Mouse (Mus musculus) olfactory bulb, adult 2 months (tissue): ENCODE data around the gene Negr1. TPM values are rescaled to one million over a fixed set of nuclear protein-coding genes. Genes with fewer than 3 reads are reported as not detected.

Experiments used
- H3K27ac ChIP-seq: fragments of 200-500 bp; 2 replicates; pipeline ENCODE4 v1.5.1; 2012; ENCODE audit warnings: low read depth, low read length; ENCODE audit not compliant: insufficient read depth
- H3K4me1 ChIP-seq: fragments of 200-500 bp; 2 replicates; pipeline ENCODE4 v1.6.1; 2012; ENCODE audit warnings: low read length; ENCODE audit not compliant: control insufficient read depth, insufficient read depth
- H3K4me3 ChIP-seq: fragments of 200-500 bp; 2 replicates; pipeline ENCODE4 v1.5.1; 2012; ENCODE audit warnings: mild to moderate bottlenecking, low read depth, low read length, moderate library complexity; ENCODE audit not compliant: insufficient read depth
- CTCF ChIP-seq: fragments of 200-500 bp; IDR thresholded peaks from 2 replicates; pipeline ENCODE4 v1.5.1; 2012; ENCODE audit warnings: low read depth, mild to moderate bottlenecking, low read length, moderate library complexity; ENCODE audit not compliant: insufficient read depth
- POLR2A ChIP-seq: fragments of 200-500 bp; IDR thresholded peaks from 2 replicates; pipeline ENCODE4 v1.6.1; 2012; ENCODE audit warnings: mild to moderate bottlenecking, low read depth, low read length, moderate library complexity; ENCODE audit not compliant: insufficient read depth
- WGBS: fragments of 180-500 bp; shearing (Covaris S2); methylation state at CpG from one replicate; pipeline ENCODE4 v1.1.7; 2018; 5-methylcytosine and 5-hydroxymethylcytosine counted together
- polyA plus RNA-seq: library from polyadenylated mRNA; stranded (reverse); fragments of >200 nt; gene quantifications from 2 replicates; pipeline ENCODE4 v1.2.4, GENCODE M21; 2012; ENCODE audit warnings: low replicate concordance; ENCODE audit not compliant: missing spikeins, insufficient read depth, insufficient read length

The Negr1 gene
- polyA plus RNA-seq, 1 experiment, result 504 TPM

GRCm38 (mm10) chr3:156563353-156563752 is 1.8 kb downstream of the Negr1 start:
- TF ChIP-seq CTCF, result no peak
- no peak for TF ChIP-seq POLR2A
- Histone ChIP-seq H3K4me3 (peak overlapping the region; percentile 89), H3K4me1 (peaks cover 5% of the 10 kb centered on the region; the same call in 1 of the 2 replicates), H3K27ac (peak overlapping the region; percentile 100)
- WGBS, result 5% methylated on average over 3 of the region's 3 CpGs

GRCm38 (mm10) chr3:156573465-156573864 is 11.9 kb downstream of the Negr1 start:
- no peak overlapping the region for H3K27ac ChIP-seq
- H3K4me1 ChIP-seq, result no peaks in the 10 kb centered on the region
- H3K4me3 ChIP-seq, result no peak overlapping the region
- no peak for TF ChIP-seq CTCF
- TF ChIP-seq POLR2A, result no peak
- 19% methylated on average over 2 of the region's 2 CpGs for WGBS

GRCm38 (mm10) chr3:156576292-156576691 is 14.7 kb downstream of the Negr1 start:
- H3K27ac ChIP-seq, result no peak overlapping the region
- no peaks in the 10 kb centered on the region for H3K4me1 ChIP-seq
- H3K4me3 ChIP-seq, result no peak overlapping the region
- WGBS, result 91% methylated on average over 1 of the region's 1 CpGs
- TF ChIP-seq CTCF (no peak), POLR2A (no peak)

GRCm38 (mm10) chr3:156590612-156591011 is 29.0 kb downstream of the Negr1 start:
- WGBS, result 88% methylated on average over 4 of the region's 4 CpGs
- no peak overlapping the region for H3K4me3 ChIP-seq
- H3K4me1 ChIP-seq, result no peaks in the 10 kb centered on the region
- no peak overlapping the region for H3K27ac ChIP-seq
- TF ChIP-seq POLR2A (no peak), CTCF (no peak)

GRCm38 (mm10) chr3:156591125-156591524 is 29.5 kb downstream of the Negr1 start:
- H3K27ac ChIP-seq, result no peak overlapping the region
- TF ChIP-seq CTCF, result no peak
- TF ChIP-seq POLR2A, result no peak
- H3K4me3 ChIP-seq, result no peak overlapping the region
- H3K4me1 ChIP-seq, result no peaks in the 10 kb centered on the region
- 76% methylated on average over 2 of the region's 2 CpGs for WGBS

- 81% methylated on average over 3 of the region's 3 CpGs for WGBS
- Histone ChIP-seq H3K4me1 (no peaks in the 10 kb centered on the region), H3K27ac (no peak overlapping the region), H3K4me3 (no peak overlapping the region)
- TF ChIP-seq CTCF, result no peak
These were observed 45.3 kb downstream of the Negr1 start for GRCm38 (mm10) chr3:156606846-156607245.

GRCm38 (mm10) chr3:156619921-156620320 is 58.3 kb downstream of the Negr1 start:
- Histone ChIP-seq H3K4me3 (no peak overlapping the region), H3K4me1 (no peaks in the 10 kb centered on the region), H3K27ac (no peak overlapping the region)
- TF ChIP-seq CTCF (no peak), POLR2A (no peak)
- WGBS, result 91% methylated on average over 2 of the region's 2 CpGs

DNA sequence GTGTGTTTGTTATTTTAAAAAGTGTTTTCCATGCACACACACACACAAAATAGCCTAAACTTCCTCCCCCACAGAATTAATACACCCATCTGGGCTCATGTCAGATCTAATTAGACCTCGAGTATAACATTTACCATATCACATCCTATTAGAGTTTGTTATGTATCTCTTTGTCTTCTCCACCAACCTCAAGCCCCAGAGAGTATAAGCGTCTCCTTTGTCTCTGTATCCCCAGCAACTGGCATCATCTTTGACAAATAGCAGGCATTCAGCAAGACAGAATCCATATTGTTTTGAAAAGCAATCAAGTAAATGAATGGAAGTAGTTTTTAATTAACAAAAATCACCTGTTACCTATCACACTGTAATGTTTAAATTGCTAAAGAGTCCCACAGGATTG is 67.0 kb downstream of the Negr1 start:
- 47% methylated on average over 2 of the region's 2 CpGs for WGBS
- Histone ChIP-seq H3K4me3 (no peak overlapping the region), H3K4me1 (no peaks in the 10 kb centered on the region), H3K27ac (no peak overlapping the region)
- TF ChIP-seq CTCF, result no peak
- no peak for TF ChIP-seq POLR2A

- Histone ChIP-seq H3K4me1 (no peaks in the 10 kb centered on the region), H3K27ac (no peak overlapping the region), H3K4me3 (no peak overlapping the region)
- TF ChIP-seq CTCF (no peak), POLR2A (no peak)
- 15% methylated on average over 3 of the region's 3 CpGs for WGBS
These were observed 71.3 kb downstream of the Negr1 start for GRCm38 (mm10) chr3:156632942-156633341.

- Histone ChIP-seq H3K4me3 (no peak overlapping the region), H3K27ac (no peak overlapping the region), H3K4me1 (0 out of 2 replicates have a peak, but pooled peaks cover 2% of the 10 kb centered on the region)
- TF ChIP-seq CTCF, result no peak
- no peak for TF ChIP-seq POLR2A
- WGBS, result 82% methylated on average over 3 of the region's 3 CpGs
These were observed 77.8 kb downstream of the Negr1 start for GRCm38 (mm10) chr3:156639382-156639781.
